Mouse (Mus musculus) brain, embryonic 18.5 days (tissue): Measurements from ENCODE around the gene Dpy30.
A peak's percentile ranks its signal among the peaks of the same experiment; 100 is the strongest.
"Not testable (repeated sequence)": the region's sequence is repeated elsewhere in the genome, so short reads cannot be mapped to it uniquely, and the experiment has no call there.

Experiments used
- DNase-seq: peaks from one replicate; pipeline ENCODE4 v3.0.0-alpha.2; 2012; ENCODE audit warnings: low read depth, low spot score

Gene Dpy30

DNA sequence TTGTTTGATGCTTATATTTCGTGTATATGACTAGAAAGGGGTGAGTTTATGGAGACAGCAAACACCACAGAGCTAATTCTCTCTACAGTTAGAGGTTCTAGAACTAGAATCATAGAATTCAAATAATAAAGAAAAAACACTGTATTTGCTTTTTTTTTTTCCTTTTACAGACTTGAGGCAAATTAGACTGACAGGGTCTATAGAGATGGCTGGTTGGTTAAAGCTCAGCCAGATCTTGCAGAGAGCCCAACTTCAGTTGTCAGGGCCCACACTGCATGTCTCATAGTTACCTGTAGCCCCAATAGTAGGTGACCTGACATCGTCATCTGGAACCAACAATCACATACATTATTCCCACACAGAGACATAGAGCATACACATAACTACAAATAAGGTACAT, at the start of gene Dpy30:
Gene Dpy30 (minus strand): TSS at position 101 of the 400 bp plus-strand sequence.
- no peak for DNase-seq

DNA sequence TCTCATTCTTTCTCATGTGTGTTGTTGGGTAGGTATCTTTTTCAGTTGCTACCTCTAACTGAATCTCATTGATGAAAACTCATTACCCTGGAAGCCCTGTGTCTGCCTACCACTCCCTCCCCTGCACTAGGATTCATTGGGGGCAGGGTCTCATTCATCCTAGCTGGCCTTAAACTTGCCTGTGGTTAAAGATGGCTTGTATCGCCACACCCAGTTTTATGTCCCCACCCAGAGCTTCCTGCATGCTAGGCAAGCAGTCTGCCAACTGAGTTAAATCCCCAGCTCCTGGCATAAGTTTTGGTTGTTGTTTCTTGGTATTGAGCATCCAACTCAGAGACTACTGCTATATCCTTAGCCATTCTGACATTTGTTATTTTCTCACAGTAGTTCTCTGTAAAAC, 39.8 kb upstream of the Dpy30 start:
- no peak for DNase-seq

DNA sequence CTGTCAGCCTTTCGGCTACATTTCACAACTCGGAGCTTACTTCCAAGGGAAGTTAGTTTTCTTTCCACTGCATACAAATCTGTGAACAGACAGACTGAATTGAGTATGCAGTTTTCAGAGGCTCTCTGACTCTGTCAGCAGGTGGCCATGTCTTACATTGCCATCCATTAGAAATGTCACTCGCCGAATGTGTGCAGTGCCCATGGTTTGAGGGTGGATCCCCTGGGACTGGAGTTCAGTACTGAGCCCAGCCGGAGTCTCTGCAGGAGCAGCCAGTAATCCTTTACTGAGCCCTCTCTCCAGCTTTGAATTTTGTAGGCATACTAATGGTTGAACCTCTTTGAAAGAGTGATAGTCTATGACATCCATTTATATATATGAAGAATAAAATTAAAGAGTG, 17.4 kb upstream of the Dpy30 start:
- DNase-seq: no peak

DNA sequence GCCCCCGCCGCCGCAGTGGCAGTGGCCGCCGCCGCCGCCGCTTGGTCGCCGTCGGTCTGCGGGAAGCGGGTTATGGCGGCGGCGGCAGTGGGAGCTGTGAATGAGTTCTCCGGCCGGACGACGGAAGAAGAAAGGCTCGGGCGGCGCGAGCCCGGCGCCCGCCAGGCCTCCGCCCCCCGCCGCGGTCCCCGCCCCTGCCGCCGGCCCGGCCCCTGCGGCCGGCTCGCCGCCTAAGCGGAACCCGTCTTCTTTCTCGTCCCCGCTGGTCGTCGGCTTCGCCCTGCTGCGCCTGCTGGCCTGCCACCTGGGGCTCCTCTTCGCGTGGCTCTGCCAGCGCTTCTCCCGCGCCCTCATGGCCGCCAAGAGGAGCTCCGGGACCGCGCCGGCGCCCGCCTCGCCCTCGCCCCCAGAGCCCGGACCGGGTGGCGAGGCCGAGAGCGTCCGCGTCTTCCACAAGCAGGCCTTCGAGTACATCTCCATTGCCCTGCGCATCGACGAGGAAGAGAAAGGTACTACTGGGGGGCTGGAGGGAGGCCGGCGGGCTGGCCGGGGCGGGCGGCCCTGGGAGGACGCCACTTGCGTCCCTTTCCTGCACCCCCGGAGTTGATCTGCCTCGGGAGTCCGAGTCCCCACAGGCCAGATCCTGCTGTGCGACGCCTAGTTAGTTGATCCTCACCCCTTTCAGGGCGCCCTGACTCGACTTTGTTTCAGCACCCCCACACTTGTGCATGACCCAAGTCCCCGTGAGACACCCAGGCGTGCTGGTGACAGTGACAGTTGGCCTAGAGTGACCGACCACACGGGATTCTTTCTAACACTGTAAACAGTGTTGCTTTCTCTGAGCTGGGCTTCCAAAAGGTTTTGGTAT, 15.4 kb upstream of the Dpy30 start, which contains the start of gene Spast:
Gene Spast (plus strand): TSS at position 51 of the 868 bp plus-strand sequence.
- no peak for DNase-seq

DNA sequence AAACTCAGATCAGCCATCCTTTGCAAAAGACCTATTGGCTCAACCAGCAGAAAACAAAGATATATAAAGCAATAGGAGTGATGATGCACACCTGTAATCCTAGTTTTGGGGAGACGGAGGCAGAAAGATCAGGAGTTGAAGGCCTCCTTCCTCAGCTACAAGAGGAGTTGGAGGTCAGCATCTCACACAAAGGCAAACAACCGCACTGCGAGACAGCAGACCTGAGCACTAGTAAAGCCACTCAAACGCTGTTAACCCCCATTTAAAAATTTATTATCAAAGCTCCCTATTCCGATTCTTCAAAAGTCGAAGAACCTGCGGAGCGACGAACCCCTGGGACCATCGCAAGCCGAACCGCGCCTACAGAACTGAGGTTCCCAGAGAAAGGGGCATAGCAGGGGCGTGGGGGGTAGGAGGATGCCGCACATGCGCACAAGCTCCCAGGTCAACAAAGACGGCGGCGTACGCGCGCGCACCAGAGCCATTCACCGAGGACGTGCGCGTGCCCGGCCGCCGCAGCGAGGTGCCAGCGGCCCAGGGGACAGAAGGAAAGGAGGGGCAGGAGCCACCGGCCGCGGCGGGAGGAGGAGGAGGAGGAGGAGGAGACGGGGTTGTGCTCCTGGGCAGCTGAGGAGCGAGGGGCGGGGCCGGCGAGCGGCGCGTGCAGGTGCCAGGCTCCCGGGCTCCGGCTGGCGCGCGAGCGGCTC, 14.6 kb upstream of the Dpy30 start:
- DNase-seq: peak; percentile 89

DNA sequence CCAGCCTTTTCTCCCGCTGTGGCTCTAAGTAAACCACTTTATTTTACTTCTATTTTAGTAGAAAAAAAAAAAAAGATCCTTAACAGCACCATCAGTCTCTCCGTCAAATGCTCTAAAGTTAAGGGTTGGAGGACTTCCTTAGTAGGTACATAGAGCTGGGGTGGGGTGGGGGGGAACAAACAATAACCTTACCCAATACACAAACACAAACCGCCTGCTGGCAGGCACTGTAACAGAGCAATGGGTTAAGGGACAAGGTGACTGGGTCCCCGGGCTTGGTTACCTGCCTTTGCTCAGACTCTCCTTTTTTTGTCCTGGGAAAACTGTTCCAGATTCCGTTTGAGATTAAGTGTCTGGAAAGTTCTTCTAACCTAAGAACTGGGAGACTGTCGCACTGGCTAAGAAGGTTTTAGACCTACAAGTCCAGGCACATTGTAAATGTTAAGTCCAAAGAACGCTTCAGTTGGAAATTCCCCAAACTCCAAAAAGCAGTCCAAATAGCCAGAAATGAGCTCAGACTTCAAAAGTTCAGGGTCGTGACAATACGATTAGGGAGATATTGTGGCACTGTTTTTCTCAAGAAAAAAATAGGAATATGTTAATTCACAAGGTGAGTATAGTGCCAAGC, 7.4 kb upstream of the Dpy30 start:
- no peak for DNase-seq

DNA sequence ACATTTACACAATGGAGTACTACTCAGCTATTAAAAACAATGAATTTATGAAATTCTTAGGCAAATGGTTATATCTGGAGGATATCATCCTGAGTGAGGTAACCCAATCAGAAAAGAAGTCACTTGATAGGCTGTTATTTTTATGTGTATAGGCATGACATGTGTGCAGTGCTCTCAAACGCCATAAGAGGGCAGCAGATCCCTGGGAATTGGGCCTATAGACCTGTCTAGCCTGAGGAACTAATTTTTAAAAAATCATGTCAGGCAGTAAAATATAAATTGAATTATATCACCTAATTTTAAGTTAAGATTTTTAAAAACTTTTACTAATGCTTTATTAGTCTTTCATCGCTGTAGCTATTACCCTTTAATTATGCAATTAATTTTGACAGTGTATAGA, 4.4 kb upstream of the Dpy30 start:
- not testable (repeated sequence) for DNase-seq

DNA sequence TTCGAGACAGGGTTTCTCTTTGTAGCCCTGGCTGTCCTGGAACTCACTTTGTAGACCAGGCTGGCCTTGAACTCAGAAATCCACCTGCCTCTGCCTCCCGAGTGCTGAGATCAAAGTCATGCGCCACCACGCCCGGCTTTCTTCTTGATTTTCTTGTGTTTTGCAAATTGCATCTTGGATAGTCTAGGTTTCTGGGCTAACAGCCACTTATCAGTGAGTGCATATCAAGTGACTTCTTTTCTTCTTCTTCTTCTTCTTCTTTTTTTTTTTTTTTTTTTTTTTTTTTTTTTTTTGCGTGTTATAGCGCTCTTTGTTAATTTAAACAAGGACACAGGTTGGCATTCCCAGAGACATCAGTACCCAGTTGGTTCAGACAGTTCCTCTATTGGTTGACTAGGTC, 3.5 kb upstream of the Dpy30 start:
- not testable (repeated sequence) for DNase-seq

DNA sequence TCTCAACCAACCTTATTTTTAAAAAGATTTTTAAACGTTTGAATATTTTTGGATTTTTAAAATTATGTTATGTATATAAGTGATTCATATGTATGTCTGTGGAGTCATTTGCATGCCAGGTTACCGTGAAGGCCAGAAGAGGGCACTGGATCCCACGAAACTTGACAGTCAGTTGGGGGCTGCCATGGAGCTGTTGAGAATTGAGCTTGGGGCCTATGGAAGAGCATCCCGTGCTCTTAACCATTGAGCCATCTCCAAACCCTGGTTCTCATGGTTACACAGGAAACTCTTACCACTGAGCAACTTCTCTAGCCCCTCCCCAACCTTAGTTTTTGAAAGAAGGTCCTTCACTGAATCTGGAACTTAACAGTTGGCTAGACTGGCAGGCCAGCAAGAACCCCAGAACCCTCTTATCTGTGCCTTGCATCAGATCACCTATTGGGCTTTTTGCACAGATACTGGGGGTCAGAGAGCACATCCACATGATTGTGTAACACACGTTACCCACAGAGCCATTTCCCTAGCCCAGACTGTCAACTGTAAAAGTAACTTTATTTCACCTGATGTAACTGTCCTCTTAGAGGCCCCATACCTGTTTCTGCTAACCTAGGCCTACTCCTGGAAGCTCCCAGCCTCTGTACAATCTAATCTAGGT, 1.2 kb downstream of the Dpy30 start:
- DNase-seq: no peak

DNA sequence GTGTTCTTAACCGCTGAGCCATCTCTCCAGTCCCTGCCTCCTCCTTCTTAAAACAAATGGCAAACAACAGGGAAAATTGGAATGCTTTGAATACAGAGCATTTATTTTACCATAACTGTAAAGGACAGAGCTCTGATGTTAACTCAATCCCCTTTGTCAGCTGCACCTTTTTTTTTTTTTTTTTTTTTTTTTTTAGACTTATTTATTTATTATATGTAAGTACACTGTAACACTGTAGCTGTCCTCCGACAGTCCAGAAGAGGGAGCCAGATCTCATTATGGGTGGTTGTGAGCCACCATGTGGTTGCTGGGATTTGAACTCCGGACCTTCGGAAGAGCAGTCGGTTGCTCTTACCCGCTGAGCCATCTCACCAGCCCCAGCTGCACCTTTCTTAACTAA, 5.0 kb downstream of the Dpy30 start:
- DNase-seq: no peak

DNA sequence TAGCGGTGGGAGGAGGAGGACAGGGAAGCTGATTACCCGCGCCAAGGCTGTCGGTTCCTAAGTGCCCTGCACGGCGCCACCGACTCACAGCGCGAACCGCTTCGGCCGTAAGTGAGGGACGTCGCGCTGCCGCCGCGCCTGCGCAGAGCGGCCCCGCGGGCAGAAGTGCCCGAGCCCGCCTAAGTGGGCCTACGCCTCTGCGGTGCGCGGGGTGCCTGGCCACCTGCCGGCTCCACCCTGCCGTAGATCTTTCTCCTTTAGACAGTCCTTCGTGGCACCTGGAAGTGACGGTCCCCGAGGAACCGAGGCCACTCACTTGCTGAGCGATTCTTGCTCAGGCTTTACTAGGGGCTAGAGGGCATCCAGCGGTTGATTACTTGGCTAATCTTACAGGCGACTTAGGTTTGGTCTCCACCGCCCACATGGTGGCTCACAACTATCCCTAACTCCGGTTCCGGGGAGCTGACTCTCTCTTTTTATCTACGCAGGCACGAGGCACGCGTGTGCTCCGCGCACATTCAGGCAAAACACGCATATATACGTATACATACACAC, 7.4 kb downstream of the Dpy30 start:
- no peak for DNase-seq

DNA sequence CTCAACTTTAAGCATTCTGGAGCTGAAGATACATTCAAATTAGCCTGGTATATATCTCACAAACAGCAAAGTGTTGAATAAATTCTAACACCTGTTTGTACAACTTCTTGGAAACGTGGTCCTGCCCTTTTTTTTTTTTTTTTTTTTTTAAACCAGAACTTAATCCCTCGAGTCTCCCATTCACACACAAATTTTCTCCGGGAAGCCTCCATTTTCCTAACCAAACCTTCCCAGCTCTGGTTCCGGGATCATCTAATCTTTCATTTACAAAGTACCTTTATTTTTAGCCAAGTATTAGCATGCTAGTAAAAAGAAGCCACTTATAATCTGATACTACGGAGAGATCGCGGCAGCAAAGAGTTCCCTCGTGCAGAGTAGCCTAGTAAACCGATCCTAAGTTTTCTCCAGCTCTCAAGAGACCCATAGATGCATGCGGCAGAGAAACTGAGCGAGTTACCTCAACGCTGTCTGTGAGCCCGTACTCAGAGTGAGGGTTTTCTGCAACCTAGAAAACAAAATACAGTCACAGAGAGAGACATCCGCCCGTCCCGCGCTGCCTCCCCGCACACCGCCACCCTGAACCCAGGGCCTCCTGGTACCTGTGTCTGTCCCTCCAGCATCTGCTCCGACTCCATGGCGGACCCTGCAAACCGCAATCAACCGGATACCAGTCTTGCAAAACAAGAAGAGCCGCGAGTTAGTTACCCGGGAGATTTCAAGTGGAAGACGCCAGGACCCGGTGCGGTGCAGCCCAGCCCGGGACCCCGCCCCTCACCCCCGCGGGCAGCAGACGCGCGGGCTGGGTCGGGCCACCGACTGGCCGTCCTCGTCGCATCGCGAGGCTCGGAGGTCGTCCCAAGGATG, 8.1 kb downstream of the Dpy30 start:
- no peak for DNase-seq

DNA sequence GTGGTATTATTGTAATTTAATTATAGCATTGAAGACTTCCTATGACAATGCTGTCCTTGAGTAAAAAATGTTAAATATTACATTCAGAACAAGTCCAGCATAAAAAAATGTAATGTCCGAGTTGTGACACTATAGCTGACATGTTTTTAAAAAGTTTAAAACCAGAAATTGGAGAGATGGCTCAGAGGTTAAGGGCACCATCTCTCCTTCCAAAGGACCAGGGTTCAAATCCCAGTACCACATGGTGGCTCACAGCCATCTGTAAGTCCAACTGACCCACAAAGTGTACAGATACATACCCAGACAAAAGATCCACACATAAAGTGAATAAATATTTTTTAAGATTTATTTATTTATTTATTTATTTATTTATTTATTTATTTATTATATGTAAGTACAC, 17.7 kb downstream of the Dpy30 start:
- DNase-seq: no peak

DNA sequence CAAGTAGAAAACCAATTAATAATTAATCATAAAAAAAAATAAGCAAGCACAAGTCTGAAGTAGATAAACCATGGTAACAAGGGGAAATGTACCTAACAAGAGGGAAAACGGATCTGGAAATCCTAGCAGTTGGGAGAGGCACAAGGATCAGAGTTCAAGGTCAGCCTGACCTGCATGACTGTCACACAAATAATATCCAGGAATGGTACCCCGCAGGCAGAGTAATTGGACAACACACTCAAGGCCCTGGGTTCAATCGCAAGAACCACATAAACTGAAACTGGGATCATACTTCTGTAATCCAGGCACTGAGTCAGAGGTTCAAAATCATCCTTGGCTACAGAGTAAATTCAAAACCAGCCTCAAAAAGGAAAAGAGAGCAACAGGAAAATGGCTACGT, 18.1 kb downstream of the Dpy30 start:
- DNase-seq: no peak

DNA sequence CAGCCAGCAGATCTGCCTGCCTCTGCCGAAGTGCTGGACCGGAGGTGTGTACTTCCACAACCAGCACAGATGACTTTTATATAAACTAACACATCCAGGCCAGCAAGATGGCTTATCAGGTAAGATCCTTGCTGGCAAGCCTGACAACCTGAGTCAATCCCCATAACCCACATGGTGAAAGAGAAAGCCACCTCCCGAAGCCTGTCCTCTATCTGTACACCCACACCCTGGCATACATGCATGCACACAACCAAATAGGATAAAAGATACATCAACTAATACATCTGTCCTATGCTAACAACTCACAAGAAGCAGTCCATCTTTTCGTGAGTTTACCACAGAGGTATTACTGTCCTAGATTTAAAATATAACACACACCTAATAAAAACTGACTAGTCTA, 19.7 kb downstream of the Dpy30 start:
- DNase-seq: no peak

DNA sequence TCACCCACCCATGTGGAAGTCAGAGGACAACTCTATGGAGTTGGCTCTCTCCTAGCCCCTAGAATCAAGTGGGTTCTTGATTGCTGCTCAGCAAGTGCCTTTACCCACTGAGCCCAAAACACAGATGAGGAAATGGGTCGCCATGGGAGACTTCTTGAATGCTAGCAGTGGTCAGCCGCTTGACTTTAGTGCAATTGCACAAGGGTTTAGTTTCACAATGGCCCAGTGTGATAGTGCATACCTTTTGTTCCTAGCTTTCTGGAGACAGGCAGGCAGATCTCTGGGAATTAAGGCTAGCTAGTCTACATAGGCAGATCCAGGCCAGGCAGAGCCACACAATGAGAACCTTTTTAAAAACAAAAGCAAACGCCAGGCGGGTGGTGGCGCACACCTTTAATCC, 23.7 kb downstream of the Dpy30 start:
- no peak for DNase-seq

DNA sequence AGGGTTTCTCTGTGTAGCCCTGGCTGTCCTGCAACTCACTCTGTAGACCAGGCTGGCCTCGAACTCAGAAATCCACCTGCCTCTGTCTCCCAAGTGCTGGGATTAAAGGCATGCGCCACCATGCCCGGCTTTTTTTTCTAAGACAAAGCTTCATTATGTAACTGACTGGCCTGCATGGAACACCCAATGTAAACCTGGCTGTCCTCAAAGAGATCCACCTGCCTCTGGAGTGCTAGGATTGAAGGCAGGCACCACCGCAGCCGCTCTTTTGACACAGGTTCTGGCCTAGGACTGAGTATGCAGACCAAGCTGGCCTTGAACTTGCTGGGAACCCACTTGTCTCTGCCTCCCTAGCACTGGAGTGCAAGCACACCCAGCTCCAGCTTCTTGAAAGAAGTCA, 26.8 kb downstream of the Dpy30 start:
- not testable (repeated sequence) for DNase-seq

DNA sequence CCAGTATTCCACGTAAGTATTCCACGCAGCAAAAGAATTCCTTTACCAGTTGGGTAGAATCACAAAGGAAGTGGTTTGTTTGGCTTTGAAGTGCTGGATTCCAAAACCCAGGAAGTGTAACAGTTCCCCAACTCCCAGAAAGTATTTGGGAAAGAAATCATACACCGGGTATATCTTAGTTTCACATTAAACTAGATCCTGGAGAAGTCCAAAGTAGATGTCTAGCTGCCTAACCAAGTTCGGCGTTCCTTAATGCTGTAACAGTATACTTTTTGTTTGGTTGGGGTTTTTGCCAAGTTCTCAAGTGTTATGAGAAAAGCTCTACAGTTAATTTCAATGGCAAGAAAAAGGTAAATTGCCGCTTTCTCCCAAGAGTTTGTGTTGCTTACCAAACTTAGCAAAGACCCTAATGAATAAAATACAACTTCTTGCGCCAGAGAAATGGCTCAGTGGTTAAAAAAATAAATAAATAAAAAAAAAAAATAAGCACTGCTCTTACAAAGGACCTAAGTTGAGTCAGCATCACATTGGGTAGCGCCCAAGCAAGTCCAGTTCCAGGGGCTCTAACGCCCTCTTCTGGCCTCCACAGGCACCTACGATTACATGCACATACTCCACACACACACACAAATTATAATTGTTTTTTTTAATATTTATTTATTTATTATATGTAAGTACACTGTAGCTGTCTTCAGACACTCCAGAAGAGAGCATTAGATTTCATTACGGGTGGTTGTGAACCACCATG, 27.5 kb downstream of the Dpy30 start:
- DNase-seq: no peak

DNA sequence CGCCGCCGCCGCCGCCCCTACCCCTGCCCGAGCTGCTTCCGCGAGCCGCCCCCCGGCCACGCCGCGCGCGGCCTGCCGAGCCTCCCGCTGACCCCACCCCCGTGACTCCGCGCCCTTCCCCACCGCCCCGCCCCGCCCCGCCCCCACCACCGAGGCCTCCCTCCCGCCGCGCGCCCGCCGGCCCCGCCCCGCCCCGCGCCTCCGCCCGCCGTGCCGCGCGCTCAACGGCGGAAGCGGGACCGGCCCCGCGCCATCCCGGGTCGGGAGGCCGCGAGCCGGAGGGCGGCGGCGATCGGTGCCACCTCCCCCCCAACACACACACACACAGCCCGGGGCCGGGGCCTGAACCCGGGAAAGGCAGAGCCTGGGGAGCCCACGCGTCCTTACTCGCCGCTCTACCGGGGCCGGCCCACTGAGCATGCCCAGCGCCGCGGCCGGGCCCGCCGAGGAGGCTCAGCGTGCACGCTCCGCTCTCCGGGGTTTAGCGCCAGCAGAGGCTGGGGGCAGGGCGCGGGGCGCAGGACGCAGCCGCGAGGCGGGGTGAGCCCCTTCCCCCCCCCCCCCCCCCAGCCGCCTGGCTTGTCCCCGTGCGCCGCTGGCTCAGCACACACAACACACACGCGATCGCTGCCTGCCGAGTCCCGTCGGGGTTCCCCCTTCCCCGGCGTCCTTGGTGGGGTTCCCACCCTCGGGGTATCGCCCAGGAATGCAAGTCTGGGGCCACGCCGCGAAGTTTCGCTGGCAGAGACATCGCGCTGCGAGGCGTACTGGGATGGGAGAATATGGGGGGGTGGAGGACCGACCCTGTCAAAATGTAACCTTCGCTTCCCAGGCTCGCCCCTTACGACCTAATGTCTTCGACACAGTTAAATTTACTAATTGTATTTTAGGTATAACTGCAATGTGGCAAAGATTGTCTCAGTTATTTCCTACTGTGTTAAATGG, 28.4 kb downstream of the Dpy30 start, which contains the start of gene Memo1:
Gene Memo1 (minus strand): TSS at position 496 of the 945 bp plus-strand sequence.
- DNase-seq: peak; percentile 66
